Mouse (Mus musculus): ENCODE results near the gene Masp2.

Gene Masp2

DNA sequence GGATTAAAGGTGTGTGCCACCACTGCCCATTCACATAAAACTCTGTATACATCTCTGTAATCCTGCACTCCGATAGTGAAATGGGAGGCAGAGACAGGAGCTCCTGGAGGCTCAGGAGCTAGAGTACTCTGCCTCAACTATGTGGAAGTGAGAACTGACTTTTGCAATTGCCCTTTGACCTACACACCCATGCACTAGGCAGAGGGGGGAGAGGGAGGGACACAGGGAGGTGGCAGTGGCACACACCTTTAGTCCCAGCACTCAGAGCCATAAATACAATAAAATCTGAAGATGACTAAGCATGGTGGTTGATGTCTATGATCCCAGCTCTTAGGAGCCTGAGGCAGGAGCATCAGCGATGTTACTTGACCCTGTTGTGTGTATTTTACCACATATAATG, 37.1 kb downstream of the Masp2 start:
- DNase-seq: no peak

- DNase-seq: peak; percentile 77
Observed at GRCm38 (mm10) chr4:148641121-148641520, 38.8 kb downstream of the Masp2 start.

DNA sequence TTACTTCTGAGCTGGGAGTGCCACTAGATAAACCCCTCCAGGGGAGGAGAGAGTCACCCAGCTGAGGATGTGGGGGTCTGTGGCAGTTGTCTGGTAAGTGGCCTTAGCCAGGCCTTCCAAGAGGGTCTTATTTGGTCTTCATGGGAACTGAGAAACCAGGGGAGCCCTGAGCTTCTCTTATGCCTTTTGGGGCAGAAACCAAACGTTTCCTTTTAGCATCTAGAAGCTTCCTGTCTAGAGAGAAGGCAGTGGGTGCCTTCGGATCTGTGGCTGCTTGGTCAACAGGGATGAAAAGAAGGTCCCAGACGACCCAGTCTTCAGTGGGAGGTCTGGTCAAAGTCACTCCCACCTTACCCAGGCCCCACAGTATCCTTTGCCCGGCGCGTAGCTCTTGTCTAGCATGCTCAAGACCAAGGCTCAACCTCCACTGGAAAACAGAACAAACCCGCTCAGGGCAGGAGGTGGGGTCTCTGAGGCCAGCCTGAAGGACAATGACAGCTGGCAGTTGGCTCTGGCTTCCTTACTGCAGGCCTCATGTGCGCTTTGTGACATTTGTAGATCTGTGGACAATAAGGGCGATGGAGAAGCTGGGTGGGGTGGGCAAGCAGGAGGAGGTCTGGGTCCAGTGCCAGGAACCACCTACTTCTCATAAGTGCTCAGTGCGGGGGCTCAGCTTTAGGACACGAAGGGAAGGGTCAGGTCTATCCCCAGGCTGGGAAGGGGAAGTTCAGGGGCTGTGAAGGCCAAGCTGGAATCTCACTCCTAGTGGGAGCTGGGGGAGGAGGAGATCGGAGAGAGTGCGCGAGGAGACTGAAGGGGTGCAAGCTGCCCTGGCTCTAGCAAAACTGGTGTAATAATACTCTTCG, 41.2 kb downstream of the Masp2 start, which contains the start of gene Gm572:
Gm572 (plus strand) TSS at position 27 of the 866 bp plus-strand sequence.
- DNase-seq: no peak

GRCm38 (mm10) chr4:148644157-148644511, 41.8 kb downstream of the Masp2 start:
- DNase-seq: peak; percentile 86

DNA sequence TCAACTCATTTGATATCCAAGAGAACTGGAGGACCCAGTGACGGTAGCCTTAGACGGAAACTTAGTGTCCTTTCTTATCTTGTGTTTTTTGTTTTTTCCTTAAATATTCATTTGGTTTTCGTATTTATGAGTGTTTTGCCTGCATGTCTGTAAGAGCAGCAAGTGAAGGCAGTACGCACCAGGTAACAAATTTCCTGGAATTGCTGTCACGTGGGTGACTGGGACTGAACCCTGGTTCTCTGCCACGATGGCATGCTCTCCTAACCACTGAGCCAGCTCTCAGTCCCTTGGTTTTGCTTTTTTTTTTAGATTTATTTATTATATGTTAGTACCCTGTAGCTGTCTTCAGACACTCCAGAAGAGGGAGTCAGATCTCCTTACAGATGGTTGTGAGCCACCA, 42.6 kb downstream of the Masp2 start:
- DNase-seq: no peak

DNA sequence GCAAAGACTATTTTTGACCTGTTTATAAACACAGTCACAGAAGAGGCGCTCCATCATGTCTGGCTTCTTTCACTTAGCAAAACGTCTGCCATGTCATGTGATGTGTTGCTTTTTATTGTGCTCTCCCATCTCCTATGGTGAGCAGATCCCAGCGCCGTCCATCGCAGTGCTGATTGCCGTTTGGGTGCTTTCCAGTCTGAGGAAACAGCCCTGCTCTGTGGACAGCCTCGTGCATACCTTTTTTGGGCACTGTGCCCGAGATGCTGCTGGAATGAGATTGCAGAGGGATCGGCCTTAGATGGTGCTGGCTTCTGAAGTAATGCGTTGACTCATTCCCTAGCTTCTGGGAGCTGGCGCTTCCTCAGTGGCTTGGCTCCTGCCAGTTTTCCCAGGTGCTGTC, 44.3 kb downstream of the Masp2 start:
- no peak for DNase-seq

DNA sequence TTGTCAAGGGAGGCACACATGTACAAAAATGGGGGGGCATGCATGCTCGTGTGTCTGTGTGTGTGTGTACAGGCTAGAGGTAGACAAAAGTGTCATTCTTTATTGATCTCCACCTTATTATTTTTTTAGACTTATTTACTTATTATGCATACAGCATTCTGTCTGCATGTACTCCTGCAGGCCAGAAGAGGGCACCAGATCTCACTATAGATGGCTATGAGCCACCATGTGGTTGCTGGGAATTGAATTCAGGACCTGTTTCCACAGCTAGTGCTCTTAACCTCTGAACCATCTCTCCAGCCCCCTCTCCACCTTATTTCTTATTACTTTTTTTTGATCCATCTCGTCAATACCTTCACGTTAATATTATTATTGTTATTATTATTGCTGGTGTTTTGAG, 47.0 kb downstream of the Masp2 start:
- no peak for DNase-seq

- DNase-seq: peak; percentile 35
Observed at GRCm38 (mm10) chr4:148651045-148651444, 48.7 kb downstream of the Masp2 start.

- peak; percentile 55 for DNase-seq
Observed at GRCm38 (mm10) chr4:148654701-148655398, 52.5 kb downstream of the Masp2 start.

- DNase-seq: no peak
Observed at GRCm38 (mm10) chr4:148656691-148657258, 54.4 kb downstream of the Masp2 start.

- DNase-seq: no peak
Observed at GRCm38 (mm10) chr4:148657776-148658175, 55.4 kb downstream of the Masp2 start.

GRCm38 (mm10) chr4:148660174-148660573, 57.8 kb downstream of the Masp2 start:
- DNase-seq: no peak

- DNase-seq: peak; percentile 83
Observed at GRCm38 (mm10) chr4:148662168-148662965, 60.0 kb downstream of the Masp2 start.

DNA sequence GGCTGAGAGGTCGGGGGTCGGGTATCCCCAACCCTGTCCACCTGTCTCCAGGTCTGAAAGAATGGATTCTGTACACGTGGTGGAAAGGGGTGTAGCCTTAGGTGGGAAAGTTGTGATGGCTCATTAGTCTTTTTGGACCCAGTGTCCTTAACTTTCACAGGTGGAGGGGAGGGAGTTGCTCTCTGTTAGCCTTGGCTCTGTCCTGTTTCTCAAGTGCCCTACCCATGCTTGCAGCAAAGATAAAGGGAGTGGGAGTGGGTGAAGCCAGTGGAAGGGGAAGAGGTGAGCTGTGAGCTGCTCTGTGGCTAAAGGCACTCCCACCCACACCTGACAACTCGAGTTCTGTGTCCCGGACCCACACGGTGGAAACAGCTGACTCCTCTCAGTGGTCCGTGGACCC, 61.0 kb downstream of the Masp2 start:
- no peak for DNase-seq

DNA sequence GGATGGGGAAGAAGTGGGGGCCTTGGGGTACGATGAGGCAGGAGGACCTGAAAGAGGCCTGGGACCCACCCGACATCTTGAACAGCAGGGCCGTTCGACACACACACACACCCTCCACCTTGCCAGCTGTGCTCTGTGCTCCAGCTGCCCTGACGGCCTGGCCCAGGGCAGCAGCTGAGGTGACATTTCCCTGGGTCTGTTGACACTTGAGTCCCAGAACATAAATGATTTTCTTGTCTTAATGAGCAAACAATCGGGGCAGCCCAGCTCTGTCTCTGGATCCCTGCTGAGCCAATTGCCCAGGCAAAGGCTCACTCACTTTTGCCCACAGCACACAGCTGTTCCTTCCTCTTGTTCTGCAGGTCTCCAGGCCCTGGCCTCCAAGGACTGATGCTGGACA, 61.7 kb downstream of the Masp2 start:
- DNase-seq: no peak
